Mouse (Mus musculus) C2C12 (cell line): ENCODE measurements around the gene Hoxd11.

Experiments used
- CTCF ChIP-seq: IDR thresholded peaks from one replicate; pipeline ENCODE4 v1.5.1; 2011; ENCODE audit not compliant: control insufficient read depth, insufficient read depth, insufficient read length
- FOSL1 ChIP-seq: IDR thresholded peaks from one replicate; pipeline ENCODE4 v1.8.0; 2011; ENCODE audit warnings: mild to moderate bottlenecking, low read length; ENCODE audit not compliant: poor library complexity, insufficient read depth, severe bottlenecking
- MAX ChIP-seq: IDR thresholded peaks from one replicate; pipeline ENCODE4 v1.6.1; 2011; ENCODE audit warnings: mild to moderate bottlenecking, control low read depth
- MYOD1 ChIP-seq: IDR thresholded peaks from one replicate; pipeline ENCODE4 v1.6.1; 2011; ENCODE audit warnings: low read depth; ENCODE audit not compliant: control insufficient read depth, insufficient read length
- USF1 ChIP-seq: IDR thresholded peaks from one replicate; pipeline ENCODE4 v1.6.1; 2011; ENCODE audit warnings: low read depth, mild to moderate bottlenecking, control low read depth, moderate library complexity

DNA sequence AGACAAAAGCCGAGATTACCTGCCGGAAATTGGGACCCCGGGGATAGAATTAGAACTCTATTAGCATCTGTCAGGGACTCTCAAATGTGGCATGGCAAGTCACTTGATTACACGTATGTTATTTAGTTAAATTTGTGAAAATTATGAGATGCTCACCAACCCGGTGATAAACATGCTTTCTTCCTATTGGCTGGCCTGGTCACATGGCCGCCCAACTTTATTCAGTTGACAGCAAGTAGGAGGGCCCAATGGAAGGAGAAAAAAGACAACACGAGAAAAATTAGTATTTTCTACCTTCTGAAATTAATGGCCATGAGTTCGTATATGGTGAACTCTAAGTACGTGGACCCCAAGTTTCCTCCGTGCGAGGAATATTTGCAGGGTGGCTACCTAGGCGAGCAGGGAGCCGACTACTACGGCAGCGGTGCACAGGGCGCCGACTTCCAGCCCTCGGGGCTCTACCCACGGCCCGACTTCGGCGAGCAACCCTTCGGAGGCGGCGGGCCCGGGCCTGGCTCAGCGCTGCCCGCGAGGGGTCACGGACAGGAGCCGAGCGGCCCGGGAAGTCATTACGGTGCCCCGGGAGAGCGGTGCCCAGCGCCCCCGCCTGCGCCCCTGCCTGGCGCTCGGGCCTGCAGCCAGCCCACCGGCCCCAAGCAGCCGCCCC is 47.7 kb downstream of the Hoxd11 start:
- TF ChIP-seq CTCF, result no peak
- TF ChIP-seq USF1, result peak; percentile 34
- TF ChIP-seq MYOD1, result no peak
- TF ChIP-seq MAX, result no peak
- TF ChIP-seq FOSL1, result no peak
